Mouse (Mus musculus) limb, embryonic 12.5 days (tissue): ENCODE results near the gene Ppfibp1. TPM values are rescaled to one million over a fixed set of nuclear protein-coding genes. Genes with fewer than 3 reads are reported as not detected.

Source experiments
- ATAC-seq: fragments of 200-750 bp; cut with Nextera tagmentation; 2 replicates; pipeline ENCODE4 v1.8.0; 2017; ENCODE audit warnings: low read depth, moderate TSS enrichment; ENCODE audit not compliant: insufficient number of reproducible peaks, insufficient read depth, low FRiP score, low TSS enrichment
- H3K27ac ChIP-seq: fragments of 300-500 bp; sonication (generic); 2 replicates; pipeline ENCODE4 v1.5.1; 2016; ENCODE audit warnings: mild to moderate bottlenecking, moderate library complexity
- H3K27me3 ChIP-seq: fragments of 300-500 bp; sonication (generic); 2 replicates; pipeline ENCODE4 v1.6.1; 2016; ENCODE audit warnings: mild to moderate bottlenecking, moderate library complexity
- H3K36me3 ChIP-seq: fragments of 300-500 bp; sonication (generic); 2 replicates; pipeline ENCODE4 v1.6.1; 2016; ENCODE audit warnings: mild to moderate bottlenecking, moderate library complexity
- H3K4me1 ChIP-seq: fragments of 300-500 bp; sonication (generic); replicated peaks from 2 replicates; pipeline ENCODE4 v1.6.1; 2016
- H3K4me2 ChIP-seq: fragments of 300-500 bp; sonication (generic); 2 replicates; pipeline ENCODE4 v1.6.1; 2016; ENCODE audit warnings: mild to moderate bottlenecking, moderate library complexity
- H3K4me3 ChIP-seq: fragments of 300-500 bp; sonication (generic); replicated peaks from 2 replicates; pipeline ENCODE4 v1.5.1; 2016; ENCODE audit warnings: mild to moderate bottlenecking
- H3K9ac ChIP-seq: fragments of 300-500 bp; sonication (generic); replicated peaks from 2 replicates; pipeline ENCODE4 v1.6.1; 2016; ENCODE audit warnings: mild to moderate bottlenecking, moderate library complexity
- H3K9me3 ChIP-seq: fragments of 300-500 bp; sonication (generic); 2 replicates; pipeline ENCODE4 v1.6.1; 2016; ENCODE audit warnings: mild to moderate bottlenecking, moderate library complexity
- WGBS: fragments of 180-500 bp; shearing (Covaris S2); methylation state at CpG from one replicate; pipeline ENCODE4 v1.1.7; 2016; 5-methylcytosine and 5-hydroxymethylcytosine counted together
- polyA plus RNA-seq: library from polyadenylated mRNA; unstranded; fragments of >200 nt; fragmentation: Nextera tagmentation; extraction: Ambion mirVana; gene quantifications from 2 replicates; pipeline ENCODE4 v1.2.1, GENCODE M21; 2016

The Ppfibp1 gene
- polyA plus RNA-seq: 61.0 and 68.0 TPM in 2 replicates

DNA sequence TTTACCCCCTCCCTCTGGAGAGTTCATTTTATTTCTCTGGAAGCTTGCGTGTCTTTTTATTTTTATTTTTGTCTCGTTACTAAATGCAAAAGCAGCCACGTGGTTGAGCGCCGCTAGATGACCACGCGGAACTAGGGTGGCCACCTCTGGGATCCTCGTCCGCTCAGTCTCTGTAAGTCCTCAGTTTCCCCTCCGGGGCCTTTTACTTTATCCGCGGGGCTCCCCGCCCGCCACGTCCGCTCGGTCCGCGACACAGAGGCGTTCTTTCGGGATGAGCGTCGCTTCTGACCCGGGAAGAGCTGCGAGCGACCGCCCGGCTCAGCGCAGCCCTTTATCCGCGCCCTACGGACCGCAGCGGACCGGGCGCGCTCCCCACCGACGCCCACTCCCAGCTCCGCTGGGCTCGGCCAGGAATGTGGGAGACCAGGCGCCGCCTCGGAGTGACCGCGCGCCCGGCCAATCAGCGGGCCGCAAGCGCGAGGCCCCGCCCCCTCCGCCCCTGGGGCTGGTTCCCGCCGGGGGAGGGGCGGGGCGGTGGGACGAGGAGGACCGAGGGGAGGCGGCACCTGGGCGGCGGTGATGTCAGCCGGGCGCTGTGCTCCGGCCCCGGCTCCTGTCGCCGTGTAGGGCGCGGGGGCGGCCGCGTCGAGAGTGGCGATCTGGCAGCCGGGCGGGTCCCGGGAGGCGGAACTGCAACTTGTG, at the start of gene Ppfibp1:
Gene Ppfibp1 (plus strand): TSS at position 530 of the 702 bp plus-strand sequence.
- peak; percentile 92 for ATAC-seq
- Histone ChIP-seq H3K27ac (peak within 1 kb of the TSS; percentile 81), H3K4me2 (peak within 1 kb of the TSS; percentile 75), H3K4me1 (peaks cover 47% of the 10 kb centered on the region), H3K4me3 (peak within 1 kb of the TSS; percentile 81), H3K27me3 (no peaks in the 10 kb centered on the region), H3K9ac (peak within 1 kb of the TSS; percentile 86), H3K36me3 (no peaks in the 10 kb centered on the region), H3K9me3 (no peaks in the 10 kb centered on the region)
- under 1% methylated on average over 77 of the region's 80 CpGs for WGBS

DNA sequence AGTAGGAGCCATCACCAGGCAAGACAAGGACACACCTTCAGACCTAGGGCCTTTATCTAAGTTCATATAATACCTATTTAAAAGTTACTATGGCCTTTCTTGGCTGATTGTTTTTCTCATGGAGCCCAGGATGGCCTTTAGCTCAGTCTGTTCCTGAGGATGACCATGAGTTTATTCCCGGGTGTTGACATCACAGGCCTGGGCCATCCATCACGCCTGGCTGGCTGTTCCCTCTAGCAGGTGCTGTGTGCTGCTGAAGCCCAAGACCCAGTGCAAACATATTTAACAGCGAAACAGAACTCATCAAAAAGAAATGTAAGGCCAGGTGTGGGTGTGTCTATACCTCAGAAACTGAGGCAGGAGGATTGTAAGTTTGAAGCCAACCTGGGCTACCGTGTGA, 49.4 kb upstream of the Ppfibp1 start:
- 0 out of 2 replicates have a peak, but pooled peaks cover 6% of the 10 kb centered on the region for H3K4me1 ChIP-seq
- H3K27me3 ChIP-seq: no peaks in the 10 kb centered on the region
- H3K9ac ChIP-seq: no peak overlapping the region
- H3K4me3 ChIP-seq: no peak overlapping the region
- H3K27ac ChIP-seq: no peak overlapping the region
- no peak overlapping the region for H3K4me2 ChIP-seq
- 88% methylated on average over 4 of the region's 4 CpGs for WGBS
- H3K36me3 ChIP-seq: no peaks in the 10 kb centered on the region
- H3K9me3 ChIP-seq: no peaks in the 10 kb centered on the region
- no peak for ATAC-seq

DNA sequence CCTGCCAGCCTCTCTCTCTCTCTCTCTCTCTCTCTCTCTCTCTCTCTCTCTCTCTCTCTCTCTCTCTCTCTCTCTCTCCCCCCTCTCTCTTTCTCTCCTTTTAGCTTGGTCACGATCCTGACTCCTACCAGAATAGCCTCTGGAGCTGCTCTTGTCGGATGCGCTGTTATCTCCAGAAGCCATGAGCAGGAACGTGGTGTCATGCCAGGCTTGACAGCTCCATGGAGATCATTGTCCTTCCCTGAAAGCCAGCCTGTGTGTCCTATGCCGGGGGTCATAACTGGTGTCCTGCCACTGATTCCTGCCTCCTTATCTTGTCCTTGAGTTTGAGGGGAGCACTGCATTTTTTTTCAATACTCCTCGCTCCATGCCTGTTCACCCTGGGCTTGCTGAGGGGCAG, 43.4 kb upstream of the Ppfibp1 start:
- no peaks in the 10 kb centered on the region for H3K9me3 ChIP-seq
- no peak for ATAC-seq
- WGBS: 93% methylated on average over 6 of the region's 6 CpGs
- H3K9ac ChIP-seq: no peak overlapping the region
- H3K27ac ChIP-seq: no peak overlapping the region
- no peaks in the 10 kb centered on the region for H3K27me3 ChIP-seq
- no peaks in the 10 kb centered on the region for H3K36me3 ChIP-seq
- H3K4me1 ChIP-seq: no peaks in the 10 kb centered on the region
- no peak overlapping the region for H3K4me3 ChIP-seq
- no peak overlapping the region for H3K4me2 ChIP-seq

DNA sequence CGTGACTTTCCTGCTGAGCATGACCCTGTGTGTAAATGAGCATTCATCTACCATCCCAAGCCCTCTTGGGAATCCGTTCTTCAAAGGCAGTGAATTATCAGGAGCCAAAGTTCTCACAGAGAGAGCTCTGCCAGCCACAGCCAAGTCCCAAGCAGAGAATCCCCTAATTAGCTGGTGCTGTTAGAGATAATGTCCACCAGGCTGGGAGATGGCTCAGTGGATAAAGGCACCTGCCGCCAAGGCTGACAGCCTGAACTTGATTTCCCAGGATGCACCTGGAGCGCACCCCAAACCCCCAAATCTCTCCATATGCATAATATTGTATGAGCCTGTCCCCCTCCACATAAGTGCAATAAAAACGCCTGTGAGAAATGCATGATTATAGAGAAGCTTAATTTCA, 42.9 kb upstream of the Ppfibp1 start:
- Histone ChIP-seq H3K27ac (no peak overlapping the region), H3K4me2 (no peak overlapping the region), H3K9me3 (no peaks in the 10 kb centered on the region), H3K9ac (no peak overlapping the region), H3K27me3 (no peaks in the 10 kb centered on the region), H3K36me3 (no peaks in the 10 kb centered on the region), H3K4me3 (no peak overlapping the region), H3K4me1 (no peaks in the 10 kb centered on the region)
- WGBS: 79% methylated on average over 5 of the region's 5 CpGs
- ATAC-seq: no peak

DNA sequence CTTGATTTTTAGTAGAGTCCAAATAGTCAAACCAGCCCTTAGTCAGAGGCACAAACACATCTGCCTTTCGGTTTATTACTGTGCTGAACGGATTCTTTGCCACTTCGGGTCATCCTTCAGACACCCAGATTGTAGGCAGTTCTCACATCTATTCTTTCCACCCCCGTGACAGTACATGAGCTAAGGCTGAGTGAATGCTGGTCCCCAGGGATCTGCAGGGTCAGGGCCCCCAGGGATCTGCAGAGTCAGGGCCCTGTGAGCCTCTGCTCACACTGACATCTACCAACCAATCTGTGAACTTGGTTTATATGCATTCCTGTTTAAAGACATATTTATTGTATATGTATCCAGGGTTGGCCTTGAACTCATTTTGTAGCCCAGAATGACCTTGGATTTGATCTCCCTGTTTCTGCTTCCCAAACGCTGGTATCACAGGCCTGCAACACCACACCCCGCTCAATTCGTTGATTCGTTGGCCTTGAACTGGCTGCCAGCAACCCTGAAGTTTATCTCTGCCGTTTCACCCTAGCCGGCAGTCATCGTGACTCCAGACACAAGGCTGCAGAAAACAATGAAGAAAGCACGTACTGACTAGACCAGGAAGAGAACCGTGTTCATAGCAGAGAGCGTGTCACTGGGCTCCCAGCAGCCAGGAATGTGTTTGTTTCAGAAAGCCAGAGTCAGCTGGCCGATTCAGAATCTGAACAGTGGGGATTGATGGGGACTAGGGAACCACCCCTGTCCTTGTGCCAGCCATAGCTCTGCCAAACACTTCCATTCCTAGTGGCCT, 42.1 kb upstream of the Ppfibp1 start:
- ATAC-seq: no peak
- Histone ChIP-seq H3K4me1 (no peaks in the 10 kb centered on the region), H3K4me3 (no peak overlapping the region), H3K4me2 (no peak overlapping the region), H3K9me3 (no peaks in the 10 kb centered on the region), H3K36me3 (no peaks in the 10 kb centered on the region), H3K27me3 (no peaks in the 10 kb centered on the region), H3K9ac (no peak overlapping the region), H3K27ac (no peak overlapping the region)
- 85% methylated on average over 15 of the region's 15 CpGs for WGBS

DNA sequence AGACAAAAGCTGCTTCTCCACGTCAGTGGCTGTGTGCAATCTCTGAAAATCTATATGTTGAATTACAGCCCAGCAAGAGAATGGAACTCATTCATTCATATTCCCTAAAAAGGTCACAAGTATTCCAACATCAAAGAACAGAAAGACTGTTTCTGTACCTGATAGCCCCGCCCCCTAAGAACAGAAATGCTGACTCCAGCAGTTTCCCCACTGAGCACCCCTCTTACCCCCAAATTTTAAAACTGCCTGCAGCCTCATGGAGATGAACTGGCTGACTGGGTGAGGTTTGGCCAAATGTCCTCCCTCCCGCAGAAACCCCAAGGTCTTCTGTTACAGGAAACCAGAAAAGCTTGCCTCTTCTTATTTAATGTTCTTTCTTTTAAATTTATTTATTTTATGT, 40.9 kb upstream of the Ppfibp1 start:
- Histone ChIP-seq H3K4me1 (no peaks in the 10 kb centered on the region), H3K36me3 (no peaks in the 10 kb centered on the region), H3K4me2 (no peak overlapping the region), H3K9me3 (no peaks in the 10 kb centered on the region), H3K4me3 (no peak overlapping the region), H3K9ac (no peak overlapping the region), H3K27ac (no peak overlapping the region), H3K27me3 (no peaks in the 10 kb centered on the region)
- 76% methylated on average over 3 of the region's 3 CpGs for WGBS
- ATAC-seq: no peak

DNA sequence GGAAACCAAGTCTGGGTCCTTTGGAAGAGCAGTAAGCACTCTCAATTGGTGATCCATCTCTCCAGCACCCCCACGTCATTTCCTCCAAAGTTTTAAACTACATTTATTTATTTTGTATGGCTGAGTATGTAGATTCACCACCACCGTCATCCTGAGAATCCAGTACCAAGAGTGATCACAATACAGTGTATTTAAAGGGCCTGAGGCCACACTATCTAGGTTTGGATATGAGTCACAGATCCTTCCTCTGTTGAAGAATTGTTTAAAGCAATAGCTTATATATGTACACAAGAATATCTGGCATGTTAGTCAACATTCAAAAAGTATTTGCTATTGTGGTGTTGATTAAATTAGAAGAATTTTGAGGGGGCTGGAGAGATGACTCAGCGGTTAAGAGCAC, 40.0 kb upstream of the Ppfibp1 start:
- H3K4me2 ChIP-seq: no peak overlapping the region
- no peaks in the 10 kb centered on the region for H3K9me3 ChIP-seq
- no peak for ATAC-seq
- H3K4me1 ChIP-seq: no peaks in the 10 kb centered on the region
- H3K27ac ChIP-seq: no peak overlapping the region
- no peak overlapping the region for H3K9ac ChIP-seq
- no peaks in the 10 kb centered on the region for H3K27me3 ChIP-seq
- WGBS: 90% methylated on average over 3 of the region's 3 CpGs
- no peak overlapping the region for H3K4me3 ChIP-seq
- H3K36me3 ChIP-seq: no peaks in the 10 kb centered on the region

DNA sequence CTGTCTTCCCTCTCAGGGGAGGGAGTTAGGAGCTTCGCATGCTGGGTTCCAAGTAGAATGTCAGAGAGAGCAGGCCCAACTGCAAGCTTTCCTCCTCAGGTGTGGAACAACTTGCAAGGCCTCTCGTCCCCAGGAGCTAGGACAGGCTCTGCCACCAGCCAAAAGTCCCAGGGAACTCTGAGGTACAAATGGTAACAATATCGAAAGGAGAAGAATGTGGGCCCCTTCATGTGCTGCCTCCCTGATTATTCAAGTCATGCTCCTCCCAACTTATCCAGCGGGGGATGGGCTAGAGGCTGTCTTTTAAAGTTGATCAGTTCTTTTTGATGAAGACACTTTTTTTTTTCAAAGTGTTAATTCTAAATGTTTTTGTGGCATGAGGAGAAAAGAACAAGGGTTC, 38.2 kb upstream of the Ppfibp1 start, which contains the start of gene Smco2:
Gene Smco2 (plus strand): TSS at position 55 of the 400 bp plus-strand sequence.
- no peaks in the 10 kb centered on the region for H3K27me3 ChIP-seq
- no peak within 1 kb of the TSS for H3K4me2 ChIP-seq
- ATAC-seq: no peak
- H3K9me3 ChIP-seq: no peaks in the 10 kb centered on the region
- H3K4me1 ChIP-seq: no peaks in the 10 kb centered on the region
- H3K27ac ChIP-seq: no peak within 1 kb of the TSS
- no peak within 1 kb of the TSS for H3K4me3 ChIP-seq
- H3K36me3 ChIP-seq: no peaks in the 10 kb centered on the region
- no peak within 1 kb of the TSS for H3K9ac ChIP-seq
- 77% methylated on average over 4 of the region's 4 CpGs for WGBS

DNA sequence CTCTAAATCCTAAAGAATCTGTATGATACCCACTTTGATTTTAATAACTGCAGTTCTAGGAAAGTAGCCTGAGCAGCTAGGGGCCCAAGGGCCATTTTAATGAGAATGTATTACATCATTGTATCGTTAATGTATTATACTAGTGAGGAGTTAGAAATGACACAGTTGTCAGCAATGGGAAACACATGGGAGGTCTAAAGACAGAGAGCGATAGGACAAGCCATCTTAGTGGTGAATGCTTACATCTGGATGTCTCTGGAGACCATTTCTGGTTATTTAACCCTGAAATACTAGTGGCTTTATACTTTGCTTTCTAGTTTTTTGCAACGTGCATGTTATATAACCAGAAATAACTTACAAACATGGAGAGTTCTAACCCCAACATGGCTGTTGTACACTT, 36.4 kb upstream of the Ppfibp1 start:
- H3K27ac ChIP-seq: no peak overlapping the region
- no peaks in the 10 kb centered on the region for H3K4me1 ChIP-seq
- no peak overlapping the region for H3K9ac ChIP-seq
- H3K9me3 ChIP-seq: no peaks in the 10 kb centered on the region
- no peaks in the 10 kb centered on the region for H3K36me3 ChIP-seq
- 75% methylated on average over 3 of the region's 3 CpGs for WGBS
- no peaks in the 10 kb centered on the region for H3K27me3 ChIP-seq
- no peak for ATAC-seq
- no peak overlapping the region for H3K4me2 ChIP-seq
- H3K4me3 ChIP-seq: no peak overlapping the region

DNA sequence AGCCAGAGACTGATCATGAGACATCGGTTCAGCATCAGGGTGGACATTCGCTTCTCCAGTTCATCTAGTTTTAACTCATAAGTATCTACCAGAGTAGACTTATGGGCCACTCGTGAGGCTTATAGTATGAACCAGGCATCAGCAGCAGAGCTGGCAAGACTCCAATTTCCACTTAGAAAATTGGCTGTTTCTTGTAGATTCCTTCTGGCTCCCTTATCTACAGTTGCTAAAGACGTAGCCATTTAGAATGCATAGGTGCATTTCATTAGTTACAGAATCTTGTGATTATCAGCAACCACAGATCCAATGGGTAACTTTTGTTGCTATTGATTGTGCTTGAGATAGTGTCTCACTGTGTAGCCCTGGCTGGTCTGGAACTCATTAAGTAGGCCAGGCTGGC, 35.5 kb upstream of the Ppfibp1 start:
- Histone ChIP-seq H3K4me3 (no peak overlapping the region), H3K36me3 (no peaks in the 10 kb centered on the region), H3K9ac (no peak overlapping the region), H3K9me3 (no peaks in the 10 kb centered on the region), H3K27me3 (no peaks in the 10 kb centered on the region), H3K27ac (no peak overlapping the region), H3K4me1 (no peaks in the 10 kb centered on the region), H3K4me2 (no peak overlapping the region)
- no peak for ATAC-seq
- WGBS: 78% methylated on average over 4 of the region's 4 CpGs

DNA sequence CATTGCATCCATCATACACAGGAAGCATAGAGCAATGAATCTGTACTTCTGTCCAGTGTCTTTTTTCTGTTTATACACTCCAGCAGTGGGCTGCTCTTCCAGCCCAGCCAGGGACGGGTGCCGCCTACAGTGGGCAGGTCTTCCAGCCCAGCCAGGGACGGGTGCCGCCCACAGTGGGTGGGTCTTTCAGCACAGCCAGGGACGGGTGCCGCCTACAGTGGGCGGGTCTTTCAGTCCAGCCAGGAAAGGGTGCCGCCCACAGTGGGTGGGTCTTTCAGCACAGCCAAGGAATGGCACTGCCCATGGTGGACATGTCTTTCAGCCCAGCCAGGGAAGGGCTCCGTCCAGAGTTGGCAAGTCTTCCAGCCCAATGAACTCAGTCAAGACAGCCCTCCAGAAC, 33.1 kb upstream of the Ppfibp1 start:
- no peaks in the 10 kb centered on the region for H3K4me1 ChIP-seq
- H3K27me3 ChIP-seq: no peaks in the 10 kb centered on the region
- no peak overlapping the region for H3K27ac ChIP-seq
- ATAC-seq: peak; percentile 54; the same call in 1 of the 2 replicates
- no peak overlapping the region for H3K9ac ChIP-seq
- no peak overlapping the region for H3K4me3 ChIP-seq
- 91% methylated on average over 9 of the region's 9 CpGs for WGBS
- H3K4me2 ChIP-seq: no peak overlapping the region
- H3K9me3 ChIP-seq: no peaks in the 10 kb centered on the region
- no peaks in the 10 kb centered on the region for H3K36me3 ChIP-seq
